Mouse (Mus musculus) intestine, postnatal 0 days (tissue): ENCODE data around the gene Cenpp. TPM values are rescaled to one million over a fixed set of nuclear protein-coding genes. Genes with fewer than 3 reads are reported as not detected.
A peak's percentile ranks its signal among the peaks of the same experiment; 100 is the strongest.

ENCODE experiments used
- ATAC-seq: fragments of 200-750 bp; cut with Nextera tagmentation; 2 replicates; pipeline ENCODE4 v1.8.0; 2017; ENCODE audit warnings: mild to moderate bottlenecking, moderate TSS enrichment, moderate library complexity
- H3K27ac ChIP-seq: fragments of 300-500 bp; sonication (generic); 2 replicates; pipeline ENCODE4 v1.5.1; 2014; ENCODE audit warnings: mild to moderate bottlenecking, low read depth, low read length, moderate library complexity
- H3K27me3 ChIP-seq: fragments of 300-500 bp; sonication (generic); replicated peaks from 2 replicates; pipeline ENCODE4 v1.6.1; 2014; ENCODE audit warnings: low read length, mixed read lengths; ENCODE audit not compliant: control insufficient read depth, insufficient read depth
- H3K36me3 ChIP-seq: fragments of 300-500 bp; sonication (generic); 2 replicates; pipeline ENCODE4 v1.6.1; 2014; ENCODE audit warnings: mild to moderate bottlenecking, moderate library complexity; ENCODE audit not compliant: control insufficient read depth, insufficient read depth
- H3K4me1 ChIP-seq: fragments of 300-500 bp; sonication (generic); replicated peaks from 2 replicates; pipeline ENCODE4 v1.6.1; 2014; ENCODE audit warnings: antibody characterized with exemption, low read length, mixed read lengths; ENCODE audit not compliant: control insufficient read depth, insufficient read depth
- H3K4me2 ChIP-seq: fragments of 300-500 bp; sonication (generic); replicated peaks from 2 replicates; pipeline ENCODE4 v1.6.1; 2014; ENCODE audit warnings: low read depth, mild to moderate bottlenecking, moderate library complexity
- H3K4me3 ChIP-seq: fragments of 300-500 bp; sonication (generic); 2 replicates; pipeline ENCODE4 v1.5.1; 2014; ENCODE audit warnings: low read depth, low read length
- H3K9ac ChIP-seq: fragments of 300-500 bp; sonication (generic); 2 replicates; pipeline ENCODE4 v1.6.1; 2014; ENCODE audit warnings: mild to moderate bottlenecking, low read depth, low read length
- H3K9me3 ChIP-seq: fragments of 300-500 bp; sonication (generic); 2 replicates; pipeline ENCODE4 v1.6.1; 2016; ENCODE audit warnings: mixed run types; ENCODE audit not compliant: control insufficient read depth
- CTCF ChIP-seq: sonication (generic); IDR thresholded peaks from 2 replicates; pipeline ENCODE4 v1.5.1; 2016; ENCODE audit warnings: low read depth, mild to moderate bottlenecking, control low read depth, antibody characterized with exemption, moderate library complexity
- WGBS: fragments of 180-500 bp; shearing (Covaris S2); extraction: QIAGEN DNeasy Blood & Tissue Kit; methylation state at CpG from one replicate; pipeline ENCODE4 v1.1.7; 2014; 5-methylcytosine and 5-hydroxymethylcytosine counted together
- polyA plus RNA-seq: library from polyadenylated mRNA; unstranded; fragments of >200 nt; fragmentation: Nextera tagmentation; extraction: Ambion mirVana; gene quantifications from 2 replicates; pipeline ENCODE4 v1.2.1, GENCODE M21; 2015

Cenpp gene
- polyA plus RNA-seq, 1 experiment from 2014 or later, result 12.1 TPM

GRCm38 (mm10) chr13:49545646-49546045, 106.9 kb downstream of the Cenpp start:
- peak overlapping the region; percentile 27; the same call in 1 of the 2 replicates for H3K4me2 ChIP-seq
- peak overlapping the region; percentile 13; the same call in 1 of the 2 replicates for H3K4me3 ChIP-seq
- no peaks in the 10 kb centered on the region for H3K4me1 ChIP-seq
- no peak for ATAC-seq
- no peaks in the 10 kb centered on the region for H3K9me3 ChIP-seq
- H3K27me3 ChIP-seq, result no peaks in the 10 kb centered on the region
- no peaks in the 10 kb centered on the region for H3K36me3 ChIP-seq
- H3K27ac ChIP-seq, result peak overlapping the region; percentile 50; the same call in 1 of the 2 replicates
- no peak overlapping the region for H3K9ac ChIP-seq
- WGBS, result 52% methylated on average over 3 of the region's 3 CpGs
- no peak for TF ChIP-seq CTCF

- H3K36me3 ChIP-seq, result no peaks in the 10 kb centered on the region
- no peak for TF ChIP-seq CTCF
- no peak within 1 kb of the TSS for H3K9ac ChIP-seq
- no peak within 1 kb of the TSS for H3K4me2 ChIP-seq
- H3K27me3 ChIP-seq, result no peaks in the 10 kb centered on the region
- 69% methylated on average over 3 of the region's 3 CpGs for WGBS
- H3K4me1 ChIP-seq, result no peaks in the 10 kb centered on the region
- no peak within 1 kb of the TSS for H3K27ac ChIP-seq
- no peak within 1 kb of the TSS for H3K4me3 ChIP-seq
- no peaks in the 10 kb centered on the region for H3K9me3 ChIP-seq
- ATAC-seq, result no peak
These were observed 108.3 kb downstream of the Cenpp start, which contains the start of gene Aspn for GRCm38 (mm10) chr13:49544279-49544678. Aspn (plus strand) TSS chr13:49544443.

- Histone ChIP-seq H3K36me3 (no peaks in the 10 kb centered on the region), H3K27me3 (no peaks in the 10 kb centered on the region), H3K4me3 (no peak overlapping the region), H3K9me3 (no peaks in the 10 kb centered on the region), H3K4me1 (no peaks in the 10 kb centered on the region), H3K27ac (no peak overlapping the region), H3K4me2 (no peak overlapping the region), H3K9ac (no peak overlapping the region)
- TF ChIP-seq CTCF, result no peak
- ATAC-seq, result no peak
- WGBS, result 79% methylated on average over 1 of the region's 1 CpGs
These were observed 113.9 kb downstream of the Cenpp start for GRCm38 (mm10) chr13:49538693-49539092.

GRCm38 (mm10) chr13:49536946-49537345, 115.6 kb downstream of the Cenpp start:
- H3K9me3 ChIP-seq, result no peaks in the 10 kb centered on the region
- no peaks in the 10 kb centered on the region for H3K27me3 ChIP-seq
- H3K27ac ChIP-seq, result no peak overlapping the region
- TF ChIP-seq CTCF, result no peak
- WGBS, result 90% methylated on average over 1 of the region's 1 CpGs
- H3K4me2 ChIP-seq, result no peak overlapping the region
- H3K36me3 ChIP-seq, result no peaks in the 10 kb centered on the region
- no peak for ATAC-seq
- no peak overlapping the region for H3K4me3 ChIP-seq
- H3K4me1 ChIP-seq, result no peaks in the 10 kb centered on the region
- H3K9ac ChIP-seq, result no peak overlapping the region

- Histone ChIP-seq H3K4me3 (no peak overlapping the region), H3K36me3 (no peaks in the 10 kb centered on the region), H3K9me3 (no peaks in the 10 kb centered on the region), H3K4me1 (no peaks in the 10 kb centered on the region), H3K4me2 (no peak overlapping the region), H3K27ac (no peak overlapping the region), H3K9ac (no peak overlapping the region), H3K27me3 (no peaks in the 10 kb centered on the region)
- TF ChIP-seq CTCF, result no peak
- no peak for ATAC-seq
- WGBS, result 69% methylated on average over 4 of the region's 4 CpGs
These were observed 121.9 kb downstream of the Cenpp start for GRCm38 (mm10) chr13:49530636-49531035.

- H3K27me3 ChIP-seq, result no peaks in the 10 kb centered on the region
- ATAC-seq, result no peak
- no peaks in the 10 kb centered on the region for H3K9me3 ChIP-seq
- H3K4me1 ChIP-seq, result no peaks in the 10 kb centered on the region
- H3K4me2 ChIP-seq, result no peak overlapping the region
- H3K4me3 ChIP-seq, result no peak overlapping the region
- no peaks in the 10 kb centered on the region for H3K36me3 ChIP-seq
- no peak overlapping the region for H3K9ac ChIP-seq
- H3K27ac ChIP-seq, result no peak overlapping the region
- no peak for TF ChIP-seq CTCF
- WGBS, result 68% methylated on average over 2 of the region's 2 CpGs
These were observed 126.3 kb downstream of the Cenpp start for GRCm38 (mm10) chr13:49526235-49526634.

- no peaks in the 10 kb centered on the region for H3K27me3 ChIP-seq
- no peak overlapping the region for H3K27ac ChIP-seq
- H3K9ac ChIP-seq, result no peak overlapping the region
- no peaks in the 10 kb centered on the region for H3K4me1 ChIP-seq
- ATAC-seq, result no peak
- no peak for TF ChIP-seq CTCF
- no peak overlapping the region for H3K4me3 ChIP-seq
- H3K9me3 ChIP-seq, result no peaks in the 10 kb centered on the region
- H3K36me3 ChIP-seq, result no peaks in the 10 kb centered on the region
- H3K4me2 ChIP-seq, result no peak overlapping the region
- 31% methylated on average over 2 of the region's 2 CpGs for WGBS
These were observed 133.8 kb downstream of the Cenpp start for GRCm38 (mm10) chr13:49518761-49519160.
